Mouse (Mus musculus) intestine, embryonic 16.5 days (tissue): ENCODE results near the gene Enoph1. TPM values are rescaled to one million over a fixed set of nuclear protein-coding genes. Genes with fewer than 3 reads are reported as not detected.

Experiments used
- ATAC-seq: fragments of 200-750 bp; cut with Nextera tagmentation; 2 replicates; pipeline ENCODE4 v1.8.0; 2017; ENCODE audit warnings: moderate TSS enrichment, moderate library complexity
- H3K27ac ChIP-seq: fragments of 300-500 bp; sonication (generic); 2 replicates; pipeline ENCODE4 v1.5.1; 2014; ENCODE audit warnings: mild to moderate bottlenecking, low read length
- H3K27me3 ChIP-seq: fragments of 300-500 bp; sonication (generic); replicated peaks from 2 replicates; pipeline ENCODE4 v1.6.1; 2014; ENCODE audit warnings: low read length, control low read depth, mixed read lengths; ENCODE audit not compliant: control insufficient read depth, insufficient read depth
- H3K36me3 ChIP-seq: fragments of 300-500 bp; sonication (generic); 2 replicates; pipeline ENCODE4 v1.6.1; 2014; ENCODE audit warnings: low read length, control low read depth; ENCODE audit not compliant: control insufficient read depth, insufficient read depth
- H3K4me1 ChIP-seq: fragments of 300-500 bp; sonication (generic); 2 replicates; pipeline ENCODE4 v1.6.1; 2014; ENCODE audit warnings: low read length, control low read depth, mixed read lengths; ENCODE audit not compliant: control insufficient read depth, insufficient read depth
- H3K4me2 ChIP-seq: fragments of 300-500 bp; sonication (generic); 2 replicates; pipeline ENCODE4 v1.6.1; 2014; ENCODE audit warnings: low read depth, low read length, control low read depth
- H3K4me3 ChIP-seq: fragments of 300-500 bp; sonication (generic); 2 replicates; pipeline ENCODE4 v1.5.1; 2014; ENCODE audit warnings: mild to moderate bottlenecking, low read length
- H3K9ac ChIP-seq: fragments of 300-500 bp; sonication (generic); 2 replicates; pipeline ENCODE4 v1.6.1; 2014; ENCODE audit warnings: low read depth, low read length
- H3K9me3 ChIP-seq: fragments of 300-500 bp; sonication (generic); 2 replicates; pipeline ENCODE4 v1.6.1; 2016; ENCODE audit warnings: low read length, control low read depth; ENCODE audit not compliant: control insufficient read depth
- WGBS: fragments of 180-500 bp; shearing (Covaris S2); extraction: QIAGEN DNeasy Blood & Tissue Kit; methylation state at CpG from one replicate; pipeline ENCODE4 v1.1.7; 2014; 5-methylcytosine and 5-hydroxymethylcytosine counted together
- polyA plus RNA-seq: library from polyadenylated mRNA; unstranded; fragments of >200 nt; fragmentation: Nextera tagmentation; extraction: Ambion mirVana; gene quantifications from 2 replicates; pipeline ENCODE4 v1.2.1, GENCODE M21; 2015

Enoph1 gene
- polyA plus RNA-seq, 1 experiment from 2014 or later, result 53.7 TPM

DNA sequence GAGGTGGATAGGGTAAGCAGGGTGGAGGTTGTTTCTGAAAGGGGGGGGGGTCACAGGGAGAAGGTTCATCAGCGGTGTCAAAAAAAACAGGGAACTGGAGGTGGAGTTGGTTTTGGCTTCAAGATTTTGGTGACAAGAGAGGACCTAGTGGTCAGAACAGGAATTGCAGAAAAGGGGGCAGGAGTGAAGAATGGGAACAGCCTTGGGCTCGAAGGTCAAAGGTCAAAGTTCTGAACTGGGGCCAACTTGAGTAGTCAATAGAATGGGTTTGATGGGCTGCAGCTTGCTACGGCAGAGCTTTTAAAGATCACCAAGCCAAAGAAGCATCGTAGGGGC lies 32.8 kb upstream of the Enoph1 start:
- H3K36me3 ChIP-seq, result no peaks in the 10 kb centered on the region
- WGBS, result 82% methylated on average over 4 of the region's 4 CpGs
- ATAC-seq, result no peak
- H3K9ac ChIP-seq, result no peak overlapping the region
- H3K9me3 ChIP-seq, result no peaks in the 10 kb centered on the region
- H3K27ac ChIP-seq, result peak overlapping the region; percentile 88; the same call in 1 of the 2 replicates
- H3K27me3 ChIP-seq, result no peaks in the 10 kb centered on the region
- H3K4me1 ChIP-seq, result peaks cover 8% of the 10 kb centered on the region; the same call in 1 of the 2 replicates
- H3K4me2 ChIP-seq, result no peak overlapping the region
- no peak overlapping the region for H3K4me3 ChIP-seq

DNA sequence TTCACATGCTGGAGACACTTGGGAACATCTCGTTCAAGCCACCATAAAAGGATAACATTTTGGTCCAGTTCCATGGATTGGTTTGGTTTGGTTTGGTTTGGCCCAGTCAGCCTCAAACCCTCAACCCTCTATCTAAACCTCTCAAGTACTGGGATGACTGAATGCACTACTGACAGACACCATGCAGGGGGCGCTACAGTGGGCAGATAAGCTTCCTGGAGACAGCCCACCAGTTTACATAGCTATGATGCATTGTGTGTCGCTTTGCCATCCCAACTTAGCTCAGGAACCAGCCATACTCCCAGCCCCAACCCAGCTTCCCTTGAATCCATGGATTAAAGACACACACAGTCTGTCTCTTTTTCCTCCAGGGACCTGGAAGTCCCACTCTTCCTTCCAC lies 31.3 kb upstream of the Enoph1 start:
- WGBS, result 66% methylated on average over 3 of the region's 3 CpGs

DNA sequence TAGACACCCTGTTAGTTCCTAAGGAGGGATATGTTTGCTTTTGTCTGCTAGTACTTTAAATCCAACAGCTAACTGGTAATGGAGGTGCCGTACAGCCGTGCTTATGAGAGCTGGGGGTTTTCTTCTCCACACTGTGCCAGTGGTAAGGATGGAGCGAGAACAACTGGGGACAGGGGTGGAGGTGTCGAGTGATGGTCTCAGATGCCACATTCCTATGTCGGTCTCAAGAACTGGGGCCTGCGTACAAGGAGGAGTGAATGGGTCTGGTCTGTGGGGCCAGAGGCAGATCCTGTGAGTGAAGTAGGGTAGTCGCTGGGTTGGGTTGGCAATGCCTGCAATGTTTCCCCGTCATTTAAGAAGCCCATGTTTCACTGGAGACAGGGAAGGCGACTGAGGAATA lies 27.2 kb upstream of the Enoph1 start:
- Histone ChIP-seq H3K4me1 (no peaks in the 10 kb centered on the region), H3K27me3 (no peaks in the 10 kb centered on the region), H3K4me3 (no peak overlapping the region), H3K9ac (no peak overlapping the region), H3K9me3 (no peaks in the 10 kb centered on the region), H3K27ac (no peak overlapping the region), H3K4me2 (no peak overlapping the region), H3K36me3 (no peaks in the 10 kb centered on the region)
- 89% methylated on average over 9 of the region's 9 CpGs for WGBS
- no peak for ATAC-seq

More for the DNA sequence above, 31.3 kb upstream of the Enoph1 start:
- ATAC-seq, result no peak
- Histone ChIP-seq H3K27me3 (no peaks in the 10 kb centered on the region), H3K4me1 (peaks cover 8% of the 10 kb centered on the region; the same call in 1 of the 2 replicates), H3K36me3 (no peaks in the 10 kb centered on the region), H3K9me3 (no peaks in the 10 kb centered on the region), H3K9ac (no peak overlapping the region), H3K27ac (no peak overlapping the region), H3K4me3 (no peak overlapping the region), H3K4me2 (no peak overlapping the region)

DNA sequence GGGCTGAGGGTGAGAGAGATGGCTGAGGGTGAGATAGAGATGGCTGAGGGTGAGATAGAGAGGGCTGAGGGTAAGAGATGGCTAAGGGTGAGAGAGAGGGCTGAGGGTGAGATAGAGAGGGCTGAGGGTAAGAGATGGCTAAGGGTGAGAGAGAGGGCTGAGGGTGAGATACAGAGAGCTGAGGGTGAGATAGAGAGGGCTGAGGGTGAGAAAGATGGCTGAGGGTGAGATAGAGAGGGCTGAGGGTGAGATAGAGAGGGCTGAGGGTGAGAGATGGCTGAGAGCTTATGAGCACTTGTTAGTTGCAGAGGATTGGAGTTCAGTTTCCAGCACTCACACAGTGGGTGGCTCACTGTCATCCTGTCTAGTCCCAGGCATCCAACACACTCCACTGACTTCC lies 19.7 kb upstream of the Enoph1 start:
- Histone ChIP-seq H3K4me2 (no peak overlapping the region), H3K36me3 (no peaks in the 10 kb centered on the region), H3K27ac (no peak overlapping the region), H3K4me1 (no peaks in the 10 kb centered on the region), H3K4me3 (no peak overlapping the region), H3K27me3 (no peaks in the 10 kb centered on the region), H3K9me3 (no peaks in the 10 kb centered on the region), H3K9ac (no peak overlapping the region)
- ATAC-seq, result no peak

DNA sequence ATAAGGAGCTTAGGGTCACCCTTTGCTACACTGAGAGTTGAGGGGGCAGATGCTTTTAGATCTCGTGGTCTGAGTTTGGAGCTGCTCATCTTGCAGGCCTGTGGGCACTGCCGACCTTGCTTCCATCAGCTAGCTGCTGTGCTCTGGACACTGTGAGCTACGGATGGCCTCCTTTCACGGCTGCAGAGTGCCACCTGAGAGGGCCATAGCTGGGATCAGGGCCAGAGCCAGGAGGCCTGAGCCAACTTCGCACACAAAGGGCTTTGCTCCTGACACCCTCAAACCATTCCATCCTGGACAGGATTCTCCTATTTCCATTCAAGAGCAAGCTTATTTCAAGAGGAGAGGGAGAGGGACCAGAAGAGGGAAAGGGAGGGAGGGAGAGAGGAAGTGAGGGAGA lies 15.4 kb upstream of the Enoph1 start:
- 62% methylated on average over 5 of the region's 5 CpGs for WGBS
- ATAC-seq, result no peak
- Histone ChIP-seq H3K36me3 (no peaks in the 10 kb centered on the region), H3K27ac (no peak overlapping the region), H3K9ac (no peak overlapping the region), H3K4me2 (no peak overlapping the region), H3K27me3 (no peaks in the 10 kb centered on the region), H3K4me3 (no peak overlapping the region), H3K4me1 (no peaks in the 10 kb centered on the region), H3K9me3 (no peaks in the 10 kb centered on the region)

DNA sequence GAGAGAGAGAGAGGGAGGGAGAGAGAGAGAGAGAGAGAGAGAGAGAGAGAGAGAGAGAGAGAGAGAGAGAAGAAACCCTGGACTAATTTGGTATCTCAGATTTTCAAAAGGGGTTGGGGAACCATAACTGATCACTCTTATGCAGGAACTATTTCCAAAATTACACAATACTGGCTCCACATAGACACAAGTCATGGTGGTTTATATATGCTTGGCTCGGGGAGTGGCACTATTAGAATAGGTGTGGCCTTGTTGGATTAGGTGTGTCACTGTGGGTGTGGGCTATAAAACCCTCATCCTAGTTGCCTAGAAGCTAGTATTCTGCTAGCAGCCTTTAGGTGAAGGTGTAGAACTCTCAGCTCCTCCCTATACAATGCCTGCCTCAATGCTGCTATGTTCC lies 14.9 kb upstream of the Enoph1 start:
- WGBS, result 70% methylated on average over 1 of the region's 1 CpGs
- H3K27me3 ChIP-seq, result no peaks in the 10 kb centered on the region
- H3K27ac ChIP-seq, result no peak overlapping the region
- H3K4me3 ChIP-seq, result no peak overlapping the region
- no peaks in the 10 kb centered on the region for H3K36me3 ChIP-seq
- no peaks in the 10 kb centered on the region for H3K9me3 ChIP-seq
- H3K4me1 ChIP-seq, result peaks cover under 1% of the 10 kb centered on the region; the same call in 1 of the 2 replicates
- no peak overlapping the region for H3K9ac ChIP-seq
- ATAC-seq, result 0 out of 2 replicates have a peak, but pooled peaks have one; percentile 33
- no peak overlapping the region for H3K4me2 ChIP-seq

DNA sequence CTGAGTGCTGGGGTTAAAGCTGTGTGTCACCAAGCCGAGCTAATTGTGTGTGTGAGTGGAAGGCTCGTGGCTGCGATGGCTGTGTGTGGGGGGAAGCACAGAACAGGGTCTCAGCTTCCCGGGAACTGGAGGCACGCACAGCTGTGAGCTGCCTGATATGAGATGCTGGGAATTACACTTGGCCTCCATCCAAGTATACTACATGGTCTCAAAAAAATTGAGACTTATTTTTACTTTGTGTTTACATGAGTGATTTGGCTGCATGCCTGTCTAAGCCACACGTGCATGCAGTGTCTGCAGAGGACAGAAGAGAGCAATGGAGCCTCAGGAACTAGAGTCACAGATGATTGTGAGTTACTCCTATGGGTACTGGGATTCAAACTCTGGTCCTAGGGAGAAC lies 9.7 kb upstream of the Enoph1 start:
- Histone ChIP-seq H3K4me2 (no peak overlapping the region), H3K9ac (no peak overlapping the region), H3K27ac (peak overlapping the region; percentile 9; the same call in 1 of the 2 replicates), H3K4me3 (no peak overlapping the region), H3K27me3 (no peaks in the 10 kb centered on the region), H3K4me1 (peaks cover 11% of the 10 kb centered on the region; the same call in 1 of the 2 replicates), H3K36me3 (peaks cover 14% of the 10 kb centered on the region; the same call in 1 of the 2 replicates), H3K9me3 (no peaks in the 10 kb centered on the region)
- WGBS, result 23% methylated on average over 6 of the region's 6 CpGs
- ATAC-seq, result peak; percentile 79

DNA sequence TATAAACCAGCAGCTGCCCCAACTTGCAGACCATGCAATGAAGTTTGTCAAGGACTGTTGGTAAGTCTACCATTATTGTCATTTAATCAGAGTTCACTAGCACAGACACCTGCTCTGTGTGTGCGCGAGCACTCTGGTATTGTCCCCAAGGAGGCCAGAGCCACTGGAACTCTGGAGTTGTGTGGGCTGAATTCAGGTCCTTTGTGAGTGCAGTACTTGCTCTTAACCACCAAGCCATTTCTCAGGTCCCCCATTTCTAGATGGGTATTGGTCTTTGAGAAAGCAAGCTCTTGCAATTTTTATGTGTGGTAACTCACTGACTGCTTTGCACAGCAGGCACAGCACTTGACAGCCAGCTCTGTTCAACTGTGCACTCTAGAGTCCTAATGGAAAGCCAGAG lies 7.7 kb upstream of the Enoph1 start:
- no peak overlapping the region for H3K27ac ChIP-seq
- 87% methylated on average over 2 of the region's 2 CpGs for WGBS
- H3K9me3 ChIP-seq, result no peaks in the 10 kb centered on the region
- H3K4me2 ChIP-seq, result no peak overlapping the region
- no peak overlapping the region for H3K9ac ChIP-seq
- H3K4me1 ChIP-seq, result peaks cover 17% of the 10 kb centered on the region
- ATAC-seq, result no peak
- H3K27me3 ChIP-seq, result no peaks in the 10 kb centered on the region
- H3K36me3 ChIP-seq, result peaks cover 14% of the 10 kb centered on the region; the same call in 1 of the 2 replicates
- no peak overlapping the region for H3K4me3 ChIP-seq

DNA sequence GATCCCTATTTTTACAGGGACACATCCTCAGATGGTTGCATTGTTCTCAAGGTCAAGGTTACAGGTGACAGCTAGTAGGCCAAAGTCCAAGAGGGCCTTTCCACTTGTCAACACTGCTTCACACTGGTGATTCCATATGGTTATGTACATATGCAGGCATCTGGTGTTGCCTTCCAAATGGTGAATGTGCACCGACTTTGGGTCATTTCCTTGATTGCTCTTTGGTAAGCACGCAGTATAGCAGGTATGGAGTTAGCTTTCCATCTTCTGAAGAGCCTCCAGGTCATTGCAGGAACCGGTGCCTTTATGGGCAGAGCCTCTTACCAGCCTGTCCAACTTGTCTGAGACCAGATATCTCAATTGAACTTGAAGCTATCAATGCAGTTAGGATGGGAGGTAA lies 7.1 kb upstream of the Enoph1 start:
- WGBS, result 76% methylated on average over 3 of the region's 3 CpGs
- peaks cover 16% of the 10 kb centered on the region; the same call in 1 of the 2 replicates for H3K36me3 ChIP-seq
- no peak for ATAC-seq

DNA sequence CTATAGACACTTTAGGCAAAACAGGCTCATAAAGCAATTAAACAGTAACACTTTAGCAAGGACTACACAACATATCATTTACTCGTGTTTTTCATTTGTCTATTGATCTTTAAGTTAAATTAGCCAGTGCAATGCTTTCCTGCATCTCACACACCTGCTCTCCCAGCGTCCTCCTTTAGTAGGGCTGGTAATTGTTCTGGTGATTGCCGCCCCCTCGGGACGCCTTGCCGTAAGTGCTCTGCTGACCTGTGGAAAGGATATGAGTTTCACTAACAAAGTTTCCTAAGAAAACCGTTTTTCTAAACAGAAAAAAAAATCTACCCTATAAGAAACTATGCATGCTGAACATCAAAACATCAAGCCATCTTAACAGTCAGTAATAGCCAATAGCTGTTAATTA lies 3.8 kb upstream of the Enoph1 start:
- H3K27ac ChIP-seq, result no peak overlapping the region
- H3K4me2 ChIP-seq, result peak overlapping the region; percentile 93; the same call in 1 of the 2 replicates
- no peak overlapping the region; the same call in 1 of the 2 replicates for H3K4me3 ChIP-seq
- 41% methylated on average over 7 of the region's 7 CpGs for WGBS
- H3K9me3 ChIP-seq, result no peaks in the 10 kb centered on the region
- no peaks in the 10 kb centered on the region for H3K27me3 ChIP-seq
- ATAC-seq, result no peak
- no peak overlapping the region for H3K9ac ChIP-seq
- H3K4me1 ChIP-seq, result peaks cover 13% of the 10 kb centered on the region
- H3K36me3 ChIP-seq, result peaks cover 17% of the 10 kb centered on the region; the same call in 1 of the 2 replicates

More for the DNA sequence above, 7.1 kb upstream of the Enoph1 start:
- no peaks in the 10 kb centered on the region for H3K9me3 ChIP-seq
- no peaks in the 10 kb centered on the region for H3K27me3 ChIP-seq
- H3K4me3 ChIP-seq, result no peak overlapping the region
- H3K4me1 ChIP-seq, result peaks cover 21% of the 10 kb centered on the region
- no peak overlapping the region for H3K27ac ChIP-seq
- no peak overlapping the region for H3K4me2 ChIP-seq
- no peak overlapping the region for H3K9ac ChIP-seq
